Mouse (Mus musculus) heart, postnatal 0 days (tissue): ENCODE results near the gene Sipa1l3.

Experiments used
- CTCF ChIP-seq: IDR thresholded peaks from 2 replicates; pipeline ENCODE4 v1.5.1; 2016; ENCODE audit warnings: antibody characterized with exemption, control low read depth, low read depth
- EP300 ChIP-seq: IDR thresholded peaks from 2 replicates; pipeline ENCODE4 v1.6.1; 2016; ENCODE audit warnings: antibody characterized with exemption, low read depth

DNA sequence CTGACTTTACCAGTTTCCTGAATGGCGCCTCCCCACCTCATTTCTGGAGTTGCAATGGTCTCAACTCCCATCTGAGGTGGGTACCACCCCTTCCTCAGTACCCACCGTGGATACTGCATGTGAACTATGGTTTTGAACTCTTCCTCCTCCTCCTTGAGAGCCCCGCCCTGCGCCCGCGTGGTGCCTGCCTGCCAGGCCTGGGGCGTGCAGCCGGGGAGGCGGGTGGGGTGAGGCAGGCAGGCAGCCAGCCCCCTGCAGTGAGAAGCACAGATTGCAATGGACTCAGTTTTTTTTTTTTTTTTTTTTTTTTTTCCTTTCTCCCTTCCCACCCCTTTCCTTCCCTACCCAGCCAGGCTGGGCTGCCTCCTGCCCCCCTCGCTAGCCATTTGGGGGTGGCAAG, 201.5 kb downstream of the Sipa1l3 start:
- no peak for TF ChIP-seq EP300
- no peak for TF ChIP-seq CTCF
